ENCODE assay signal across 12 mouse cellular contexts in the genomic region with DNA sequence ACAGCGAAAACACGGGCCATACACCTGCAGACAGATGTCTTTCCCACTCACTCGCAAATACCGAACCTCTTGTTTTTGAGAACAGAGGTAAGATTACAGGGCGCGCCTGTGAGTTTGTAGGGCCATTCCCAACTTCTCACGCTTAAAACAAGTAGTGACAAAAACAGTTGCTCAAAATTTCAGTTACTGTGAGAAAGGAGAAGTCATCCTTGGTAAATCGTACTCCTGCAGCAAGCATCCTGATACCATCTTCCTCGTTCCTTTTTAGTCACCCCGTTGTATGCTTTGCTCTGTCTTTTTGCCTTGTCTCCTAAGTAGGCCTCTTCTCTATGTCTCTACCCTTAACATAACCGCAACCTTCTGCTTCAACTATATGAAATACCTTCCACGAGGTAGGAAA. TPM values are rescaled to one million over a fixed set of nuclear protein-coding genes. Genes with fewer than 3 reads are reported as not detected.
A peak's percentile ranks its signal among the peaks of the same experiment; 100 is the strongest.
DNase-seq lines count a peak whose midpoint lies in the region; ATAC-seq lines count a peak whose summit lies in the region.
"Had no signal": no experiment of that assay in that cellular context is flagged by ENCODE, and none has a peak within 500 bp of the region (broad histone marks: within the 10 kb centered on the region; RNA-seq: fewer than 3 reads in every experiment).

No protein-coding gene starts in this region.

- DNase-seq in thymus, postnatal 0 days (ENCODE audit: low spot score) = peak; percentile 16
- no peak for DNase-seq in thymus, postnatal 25 days
- no peak for DNase-seq in liver, embryonic 13.5 days
- DNase-seq in embryo, embryonic 9.5 days (ENCODE audit: extremely low spot score) = no peak
- no peak for DNase-seq in layer of hippocampus, adult 18-20 months (ENCODE audit: low spot score in 2 of 2)
- DNase-seq: cerebellum, adult 8-10 months; gastrocnemius, postnatal 14 days; right cerebral cortex, adult 18-20 months had no signal

- no peak overlapping the region for H3K4me3 ChIP-seq in intestine, embryonic 15.5 days (replicated peaks)
- H3K4me3 ChIP-seq in intestine, embryonic 16.5 days (ENCODE audit: low read length) = no peak overlapping the region
- H3K4me3 ChIP-seq in liver, embryonic 13.5 days (replicated peaks) = no peak overlapping the region

- ATAC-seq in intestine, embryonic 15.5 days = no peak
- ATAC-seq in intestine, embryonic 16.5 days = no peak
- no peak for ATAC-seq in liver, embryonic 13.5 days (ENCODE audit: low read depth)

- H3K9ac ChIP-seq in intestine, embryonic 15.5 days = no peak overlapping the region
- no peak overlapping the region for H3K9ac ChIP-seq in intestine, embryonic 16.5 days (ENCODE audit: low read depth, low read length)
- no peak overlapping the region for H3K9ac ChIP-seq in liver, embryonic 13.5 days

- no peak overlapping the region for H3K27ac ChIP-seq in intestine, embryonic 15.5 days
- no peak overlapping the region for H3K27ac ChIP-seq in intestine, embryonic 16.5 days (ENCODE audit: low read length)
- H3K27ac ChIP-seq in liver, embryonic 13.5 days = no peak overlapping the region

- H3K4me2 ChIP-seq in intestine, embryonic 15.5 days (replicated peaks) = peak overlapping the region; percentile 64; the same call in 1 of the 2 replicates
- H3K4me2 ChIP-seq in intestine, embryonic 16.5 days (ENCODE audit: low read depth, low read length) = no peak overlapping the region
- H3K4me2 ChIP-seq in liver, embryonic 13.5 days = peak overlapping the region; percentile 75; the same call in 1 of the 2 replicates

- H3K36me3 ChIP-seq in intestine, embryonic 15.5 days = no peaks in the 10 kb centered on the region
- no peaks in the 10 kb centered on the region for H3K36me3 ChIP-seq in intestine, embryonic 16.5 days (ENCODE audit: control insufficient read depth, insufficient read depth, low read length)
- no peaks in the 10 kb centered on the region for H3K36me3 ChIP-seq in liver, embryonic 13.5 days
- H3K36me3 ChIP-seq: limb, embryonic 15.5 days had no signal

- no peaks in the 10 kb centered on the region for H3K27me3 ChIP-seq in intestine, embryonic 15.5 days (replicated peaks)
- no peaks in the 10 kb centered on the region for H3K27me3 ChIP-seq in intestine, embryonic 16.5 days (replicated peaks; ENCODE audit: control insufficient read depth, insufficient read depth, low read length)
- no peaks in the 10 kb centered on the region for H3K27me3 ChIP-seq in liver, embryonic 13.5 days
- H3K27me3 ChIP-seq: limb, embryonic 15.5 days had no signal

- no peaks in the 10 kb centered on the region for H3K9me3 ChIP-seq in intestine, embryonic 15.5 days
- H3K9me3 ChIP-seq in intestine, embryonic 16.5 days (ENCODE audit: control insufficient read depth, low read length) = no peaks in the 10 kb centered on the region
- no peaks in the 10 kb centered on the region for H3K9me3 ChIP-seq in liver, embryonic 13.5 days (replicated peaks)
- H3K9me3 ChIP-seq: limb, embryonic 15.5 days had no signal

- 90% methylated on average over 12 of the region's 12 CpGs for WGBS in intestine, embryonic 15.5 days
- 88% methylated on average over 12 of the region's 12 CpGs for WGBS in intestine, embryonic 16.5 days
- 57% methylated on average over 12 of the region's 12 CpGs for WGBS in liver, embryonic 13.5 days (ENCODE audit: insufficient replicate concordance)

- no peaks in the 10 kb centered on the region for H3K4me1 ChIP-seq in intestine, embryonic 15.5 days (replicated peaks)
- no peaks in the 10 kb centered on the region for H3K4me1 ChIP-seq in intestine, embryonic 16.5 days (ENCODE audit: control insufficient read depth, insufficient read depth, low read length)
- H3K4me1 ChIP-seq in liver, embryonic 13.5 days (replicated peaks) = peaks cover 13% of the 10 kb centered on the region; the same call in 1 of the 2 replicates
- H3K4me1 ChIP-seq: limb, embryonic 15.5 days had no signal

RNA-seq across cellular contexts. Expression of a gene that starts 0.8 kb away (rescaled TPM):
- polyA plus RNA-seq in intestine, embryonic 15.5 days (2015; fragmentation: Nextera tagmentation; extraction: Ambion mirVana) = 34.7 and 36.5 TPM in 2 replicates
- 30.0 and 30.5 TPM in 2 replicates for polyA plus RNA-seq in intestine, embryonic 16.5 days (2015; fragmentation: Nextera tagmentation; extraction: Ambion mirVana)
- polyA plus RNA-seq in thymus, postnatal 0 days (2015; fragmentation: Nextera tagmentation; extraction: Ambion mirVana) = 53.7 and 69.0 TPM in 2 replicates
- 6.3 and 7.9 TPM in 2 replicates for polyA plus RNA-seq in liver, embryonic 13.5 days (2015; fragmentation: Nextera tagmentation; extraction: Ambion mirVana)
- total RNA-seq in layer of hippocampus, adult 18-20 months (2021) = 1 to 10 TPM in 1 of 2 experiments, under 1 TPM in 1; 0.89 to 1.0 TPM
- polyA plus RNA-seq: erythroblast, embryonic 14.5 days had no signal
